Comparison of ENCODE assay signal across 17 mouse cellular contexts in genomic region chr7:136449286-136449685, GRCm38 (mm10).
DNase-seq lines count a peak whose midpoint lies in the region; ATAC-seq lines count a peak whose summit lies in the region.
"Had no signal": no experiment of that assay in that cellular context is flagged by ENCODE, and none has a peak within 500 bp of the region (broad histone marks: within the 10 kb centered on the region; RNA-seq: fewer than 3 reads in every experiment).

No protein-coding gene starts in this region.

- peaks cover 3% of the 10 kb centered on the region; the same call in 1 of the 2 replicates for H3K4me1 ChIP-seq in limb, embryonic 15.5 days
- H3K4me1 ChIP-seq in limb, embryonic 10.5 days = peaks cover 16% of the 10 kb centered on the region; the same call in 1 of the 2 replicates
- H3K4me1 ChIP-seq in liver, embryonic 11.5 days (replicated peaks; ENCODE audit: control insufficient read depth, insufficient read depth, low read length) = no peaks in the 10 kb centered on the region
- H3K4me1 ChIP-seq: liver, embryonic 12.5 days; neural tube, embryonic 12.5 days; stomach, embryonic 15.5 days had no signal

- H3K27me3 ChIP-seq in limb, embryonic 15.5 days = no peaks in the 10 kb centered on the region
- 0 out of 2 replicates have a peak, but pooled peaks cover 9% of the 10 kb centered on the region for H3K27me3 ChIP-seq in limb, embryonic 10.5 days (ENCODE audit: low read depth, poor library complexity, severe bottlenecking)
- H3K27me3 ChIP-seq in liver, embryonic 11.5 days (replicated peaks; ENCODE audit: control insufficient read depth, insufficient read depth, low read length) = 0 out of 2 replicates have a peak, but pooled peaks cover 5% of the 10 kb centered on the region
- H3K27me3 ChIP-seq: liver, embryonic 12.5 days; midbrain, embryonic 15.5 days; neural tube, embryonic 12.5 days; stomach, embryonic 15.5 days had no signal

- H3K9ac ChIP-seq in limb, embryonic 15.5 days = no peak overlapping the region
- no peak overlapping the region for H3K9ac ChIP-seq in liver, embryonic 11.5 days (ENCODE audit: low read depth, low read length)
- H3K9ac ChIP-seq: heart, embryonic 12.5 days; liver, embryonic 12.5 days; midbrain, embryonic 15.5 days; neural tube, embryonic 12.5 days; stomach, embryonic 15.5 days had no signal

- WGBS in limb, embryonic 15.5 days = 91% methylated on average over 1 of the region's 1 CpGs
- 100% methylated on average over 1 of the region's 1 CpGs for WGBS in limb, embryonic 10.5 days
- WGBS in liver, embryonic 11.5 days = 92% methylated on average over 1 of the region's 1 CpGs

- no peak overlapping the region for H3K4me2 ChIP-seq in limb, embryonic 15.5 days
- H3K4me2 ChIP-seq in liver, embryonic 11.5 days = no peak overlapping the region
- H3K4me2 ChIP-seq: heart, embryonic 12.5 days; liver, embryonic 12.5 days; midbrain, embryonic 15.5 days; neural tube, embryonic 12.5 days; stomach, embryonic 15.5 days had no signal

- DNase-seq in gastrocnemius, postnatal 10 days = peak; percentile 13
- DNase-seq in gastrocnemius, adult 8-10 months (ENCODE audit: low spot score in 2 of 2) = no peak
- no peak for DNase-seq in limb, embryonic 10.5 days (ENCODE audit: low spot score)
- peak; percentile 25 for DNase-seq in right cerebral cortex, postnatal 4 days
- no peak for DNase-seq in right cerebral cortex, postnatal 25 days
- no peak for DNase-seq in liver, embryonic 11.5 days (ENCODE audit: low spot score)
- DNase-seq: cerebellum, adult 9-10 months; gastrocnemius, postnatal 25 days; layer of hippocampus, adult 9-11 months had no signal

- H3K4me3 ChIP-seq in limb, embryonic 15.5 days = no peak overlapping the region
- no peak overlapping the region for H3K4me3 ChIP-seq in limb, embryonic 10.5 days
- H3K4me3 ChIP-seq in liver, embryonic 11.5 days (ENCODE audit: low read depth, low read length) = no peak overlapping the region
- H3K4me3 ChIP-seq: heart, embryonic 12.5 days; liver, embryonic 12.5 days; midbrain, embryonic 15.5 days; neural tube, embryonic 12.5 days; stomach, embryonic 15.5 days had no signal

- no peaks in the 10 kb centered on the region for H3K36me3 ChIP-seq in limb, embryonic 15.5 days
- no peaks in the 10 kb centered on the region for H3K36me3 ChIP-seq in limb, embryonic 10.5 days
- no peaks in the 10 kb centered on the region for H3K36me3 ChIP-seq in liver, embryonic 11.5 days (ENCODE audit: control insufficient read depth, insufficient read depth, low read length)
- H3K36me3 ChIP-seq: heart, embryonic 12.5 days; liver, embryonic 12.5 days; midbrain, embryonic 15.5 days; neural tube, embryonic 12.5 days; stomach, embryonic 15.5 days had no signal

- no peaks in the 10 kb centered on the region for H3K9me3 ChIP-seq in limb, embryonic 15.5 days
- H3K9me3 ChIP-seq in limb, embryonic 10.5 days (replicated peaks) = no peaks in the 10 kb centered on the region
- no peaks in the 10 kb centered on the region for H3K9me3 ChIP-seq in liver, embryonic 11.5 days (ENCODE audit: control insufficient read depth, low read length)
- H3K9me3 ChIP-seq: heart, embryonic 12.5 days; liver, embryonic 12.5 days; midbrain, embryonic 15.5 days; neural tube, embryonic 12.5 days; stomach, embryonic 15.5 days had no signal

- 0 out of 2 replicates have a peak, but pooled peaks have one; percentile 30 for ATAC-seq in limb, embryonic 15.5 days (ENCODE audit: insufficient number of reproducible peaks, low FRiP score, low TSS enrichment, low read depth)
- no peak for ATAC-seq in liver, embryonic 11.5 days (replicated peaks; ENCODE audit: low FRiP score)
- ATAC-seq: CD4-positive, CD25-positive, alpha-beta regulatory T cell, adult 4 months; inflammation-experienced regulatory T-cells, adult 6 months; liver, embryonic 12.5 days; midbrain, embryonic 15.5 days had no signal

- H3K27ac ChIP-seq in limb, embryonic 15.5 days = no peak overlapping the region
- no peak overlapping the region for H3K27ac ChIP-seq in limb, embryonic 10.5 days
- H3K27ac ChIP-seq in liver, embryonic 11.5 days (ENCODE audit: low read depth, low read length) = no peak overlapping the region
- H3K27ac ChIP-seq: liver, embryonic 12.5 days; midbrain, embryonic 15.5 days; neural tube, embryonic 12.5 days; stomach, embryonic 15.5 days had no signal

Comparison
In these comparisons a context has a peak if more than half of its experiments do, and no peak if none do; other contexts are left out.
1. DNase-seq: peak in gastrocnemius, postnatal 10 days (single experiment) and right cerebral cortex, postnatal 4 days (single experiment); none in gastrocnemius, adult 8-10 months (0 of 2), limb, embryonic 10.5 days (single experiment), right cerebral cortex, postnatal 25 days (single experiment) and liver, embryonic 11.5 days (single experiment).